23 mouse cellular contexts compared by ENCODE assay signal in the genomic region with DNA sequence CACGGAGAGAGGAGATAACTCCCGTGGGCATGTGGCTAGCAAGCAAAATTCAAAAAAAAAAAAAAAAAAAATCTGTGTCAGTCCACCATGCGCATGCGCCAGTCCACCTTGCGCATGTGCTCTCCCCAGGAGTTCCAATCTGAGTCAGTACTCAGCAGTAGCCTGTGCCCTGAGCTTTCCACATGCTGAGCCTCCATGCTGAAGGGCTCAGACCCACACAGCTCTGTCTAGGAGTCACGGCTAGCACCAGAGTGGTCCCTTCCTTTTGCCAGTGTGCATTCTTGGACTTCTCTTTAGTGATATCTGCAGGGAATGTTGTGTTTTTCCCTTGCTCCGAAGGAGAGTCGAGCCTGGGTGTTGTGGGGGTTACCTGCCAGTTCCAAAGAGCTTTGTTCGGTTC.
DNase-seq lines count a peak whose midpoint lies in the region; ATAC-seq and TF ChIP-seq lines count a peak whose summit lies in the region.
"Had no signal": no experiment of that assay in that cellular context is flagged by ENCODE, and none has a peak within 500 bp of the region (broad histone marks: within the 10 kb centered on the region; RNA-seq: fewer than 3 reads in every experiment).

No protein-coding gene starts in this region.

- H3K9ac ChIP-seq in neural tube, embryonic 11.5 days (ENCODE audit: low read length): no peak overlapping the region
- no peak overlapping the region for H3K9ac ChIP-seq in neural tube, embryonic 15.5 days (replicated peaks)
- H3K9ac ChIP-seq: embryonic facial prominence, embryonic 12.5 days; forebrain, embryonic 13.5 days; forebrain, embryonic 15.5 days; forebrain, postnatal 0 days had no signal

- H3K4me3 ChIP-seq in cerebellum, adult 2 months (replicated peaks; ENCODE audit: insufficient read depth, low read depth, low read length): no peak overlapping the region
- no peak overlapping the region for H3K4me3 ChIP-seq in heart, embryonic 10.5 days
- H3K4me3 ChIP-seq in neural tube, embryonic 11.5 days (ENCODE audit: low read depth, low read length): no peak overlapping the region
- H3K4me3 ChIP-seq in neural tube, embryonic 15.5 days (replicated peaks): no peak overlapping the region
- H3K4me3 ChIP-seq: embryonic facial prominence, embryonic 10.5 days; embryonic facial prominence, embryonic 12.5 days; forebrain, embryonic 13.5 days; forebrain, embryonic 15.5 days had no signal

- no peak for TF ChIP-seq CTCF in cerebellum, adult 2 months (IDR thresholded peaks at IDR 0.05; ENCODE audit: borderline replicate concordance, insufficient read depth, low read depth, low read length)

- no peak for ATAC-seq in neural tube, embryonic 11.5 days (ENCODE audit: insufficient read depth, low FRiP score, low TSS enrichment)
- no peak for ATAC-seq in neural tube, embryonic 15.5 days (ENCODE audit: low FRiP score)
- ATAC-seq: activated CD4-positive, CD25-positive, alpha-beta regulatory T cell, adult 4 months; CD4-positive, CD25-positive, alpha-beta regulatory T cell, adult 4 months; forebrain, embryonic 13.5 days; forebrain, embryonic 15.5 days; forebrain, postnatal 0 days; Patski had no signal

- WGBS in cerebellum, adult 2 months: 75% methylated on average over 9 of the region's 9 CpGs
- WGBS in heart, embryonic 10.5 days: 89% methylated on average over 9 of the region's 9 CpGs
- WGBS in neural tube, embryonic 11.5 days: 87% methylated on average over 9 of the region's 9 CpGs
- WGBS in neural tube, embryonic 15.5 days: 87% methylated on average over 9 of the region's 9 CpGs

- TF ChIP-seq POLR2A in cerebellum, adult 2 months (IDR thresholded peaks at IDR 0.05; ENCODE audit: borderline replicate concordance, insufficient read depth, low read length): no peak

- no peaks in the 10 kb centered on the region for H3K36me3 ChIP-seq in heart, embryonic 10.5 days
- no peaks in the 10 kb centered on the region for H3K36me3 ChIP-seq in neural tube, embryonic 11.5 days (ENCODE audit: control insufficient read depth, insufficient read depth, low read length)
- no peaks in the 10 kb centered on the region for H3K36me3 ChIP-seq in neural tube, embryonic 15.5 days
- H3K36me3 ChIP-seq: embryonic facial prominence, embryonic 10.5 days; embryonic facial prominence, embryonic 12.5 days; forebrain, embryonic 15.5 days had no signal

- no peak overlapping the region for H3K27ac ChIP-seq in cerebellum, adult 2 months (ENCODE audit: insufficient read depth, low read length)
- H3K27ac ChIP-seq in heart, embryonic 10.5 days: no peak overlapping the region
- H3K27ac ChIP-seq in neural tube, embryonic 11.5 days (ENCODE audit: low read depth, low read length): no peak overlapping the region
- no peak overlapping the region for H3K27ac ChIP-seq in neural tube, embryonic 15.5 days (replicated peaks)
- H3K27ac ChIP-seq: embryonic facial prominence, embryonic 10.5 days; embryonic facial prominence, embryonic 12.5 days; forebrain, embryonic 13.5 days; forebrain, embryonic 15.5 days had no signal

- H3K27me3 ChIP-seq in cerebellum, adult 2 months (ENCODE audit: control insufficient read depth, insufficient read depth, low read length): no peaks in the 10 kb centered on the region
- no peaks in the 10 kb centered on the region for H3K27me3 ChIP-seq in heart, embryonic 10.5 days (ENCODE audit: insufficient read depth, poor library complexity, severe bottlenecking)
- no peaks in the 10 kb centered on the region for H3K27me3 ChIP-seq in neural tube, embryonic 11.5 days (ENCODE audit: control insufficient read depth, insufficient read depth, low read length)
- no peaks in the 10 kb centered on the region for H3K27me3 ChIP-seq in neural tube, embryonic 15.5 days (replicated peaks)
- H3K27me3 ChIP-seq: CH12.LX; embryonic facial prominence, embryonic 12.5 days; forebrain, embryonic 13.5 days; forebrain, embryonic 15.5 days; Patski had no signal

- peaks cover 2% of the 10 kb centered on the region; the same call in 1 of the 2 replicates for H3K4me1 ChIP-seq in cerebellum, adult 2 months (ENCODE audit: control insufficient read depth, insufficient read depth, low read length)
- H3K4me1 ChIP-seq in heart, embryonic 10.5 days: peaks cover 21% of the 10 kb centered on the region
- no peaks in the 10 kb centered on the region; the same call in 1 of the 2 replicates for H3K4me1 ChIP-seq in neural tube, embryonic 11.5 days (ENCODE audit: control insufficient read depth, insufficient read depth, low read length)
- peaks cover 6% of the 10 kb centered on the region; the same call in 1 of the 2 replicates for H3K4me1 ChIP-seq in neural tube, embryonic 15.5 days

- H3K9me3 ChIP-seq in heart, embryonic 10.5 days: no peaks in the 10 kb centered on the region
- no peaks in the 10 kb centered on the region for H3K9me3 ChIP-seq in neural tube, embryonic 11.5 days (ENCODE audit: control insufficient read depth, low read length)
- H3K9me3 ChIP-seq in neural tube, embryonic 15.5 days (replicated peaks): no peaks in the 10 kb centered on the region
- H3K9me3 ChIP-seq: embryonic facial prominence, embryonic 10.5 days; embryonic facial prominence, embryonic 12.5 days; forebrain, embryonic 13.5 days; forebrain, embryonic 15.5 days; G1E had no signal

- H3K4me2 ChIP-seq in neural tube, embryonic 11.5 days (ENCODE audit: low read depth): no peak overlapping the region
- no peak overlapping the region for H3K4me2 ChIP-seq in neural tube, embryonic 15.5 days
- H3K4me2 ChIP-seq: embryonic facial prominence, embryonic 12.5 days; forebrain, embryonic 13.5 days; forebrain, embryonic 15.5 days had no signal

- DNase-seq in cerebellum, adult 2 months: peak; percentile 13 to 19
- no peak for DNase-seq in cerebellum, adult 8-10 months
- peak; percentile 69 for DNase-seq in heart, embryonic 10.5 days (ENCODE audit: low spot score)
- no peak for DNase-seq in heart, adult 9 months (ENCODE audit: low spot score in 2 of 2)
- peak; percentile 9 for DNase-seq in neural tube, embryonic 11.5 days (ENCODE audit: low spot score)
- DNase-seq: adrenal gland, adult 8-10 months; adrenal gland, postnatal 14 days; adrenal gland, postnatal 36 days; B cell, adult 2 months; cerebellum, adult 11-12 months; cerebellum, adult 9-10 months; cerebellum, postnatal 10 days; forebrain, postnatal 0 days had no signal

Comparison
In these comparisons a context has a peak if more than half of its experiments do, and no peak if none do; other contexts are left out.
1. DNase-seq: peak in cerebellum, adult 2 months (2 of 2), heart, embryonic 10.5 days (single experiment) and neural tube, embryonic 11.5 days (single experiment); none in cerebellum, adult 8-10 months (single experiment) and heart, adult 9 months (0 of 2).